Mouse (Mus musculus): Measurements from ENCODE around the gene Mblac1. TPM values are rescaled to one million over a fixed set of nuclear protein-coding genes. Genes with fewer than 3 reads are reported as not detected.

The Mblac1 gene
- polyA plus RNA-seq, 1 experiment: 7.4 TPM

DNA sequence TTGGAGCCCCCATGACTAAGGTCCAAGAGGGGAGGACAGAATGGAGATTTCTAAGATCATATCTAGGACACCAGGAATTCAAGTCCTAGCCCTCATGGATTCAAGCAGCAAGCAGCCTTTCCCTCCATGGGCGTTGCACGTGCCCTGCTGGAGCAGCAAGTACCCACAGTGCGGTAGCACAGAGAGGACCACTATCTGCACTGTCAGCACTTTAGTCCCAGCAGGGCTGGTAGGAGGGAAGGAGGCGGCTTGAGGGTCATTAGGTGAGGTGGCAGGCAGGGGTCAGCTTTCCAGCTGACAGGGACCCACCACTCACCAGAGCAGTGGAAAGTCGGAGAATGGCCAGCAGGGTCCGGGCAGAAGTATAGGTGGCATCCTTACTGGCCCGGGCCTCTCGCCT lies 28.5 kb upstream of the Mblac1 start:
- H3K27me3 ChIP-seq (ENCODE audit: control insufficient read depth, insufficient read depth, low read length): no peaks in the 10 kb centered on the region
- no peak for DNase-seq
- WGBS: 73% methylated on average over 8 of the region's 8 CpGs

DNA sequence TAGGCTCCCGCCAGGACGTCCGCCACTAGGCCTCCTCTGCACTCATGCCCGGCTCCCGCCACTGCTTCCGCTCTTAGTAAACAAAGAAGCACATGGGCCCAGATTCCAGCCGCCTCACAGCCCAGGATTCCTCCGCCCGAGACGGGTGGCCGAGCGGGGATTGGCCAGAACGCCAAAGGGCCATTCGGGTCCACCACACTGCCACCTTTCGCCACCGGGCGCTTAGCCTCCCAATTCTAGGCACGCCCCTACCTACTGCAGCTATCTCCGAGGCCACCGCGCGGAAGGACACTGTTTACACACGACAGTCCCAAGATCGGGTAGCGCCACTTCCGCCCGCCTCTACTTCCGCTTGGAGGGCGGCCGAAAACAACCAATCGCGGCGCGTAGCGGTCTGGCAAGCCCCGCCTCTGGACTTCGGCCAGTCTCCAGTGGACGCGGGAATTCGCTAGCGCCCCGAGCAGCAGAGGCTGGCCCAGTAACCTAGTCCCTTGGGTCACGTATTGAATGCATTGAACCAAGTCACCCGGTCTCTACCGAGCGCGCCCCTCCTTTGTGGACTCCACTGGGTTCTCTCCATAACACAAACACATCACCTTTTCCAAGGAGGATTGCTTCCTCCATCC lies 23.1 kb upstream of the Mblac1 start:
- under 1% methylated on average over 47 of the region's 47 CpGs for WGBS
- TF ChIP-seq POLR2A (IDR thresholded peaks at IDR 0.05; ENCODE audit: borderline replicate concordance, insufficient read depth, low read length) (peak; percentile 31; the same call in 1 of the 2 replicates), CTCF (IDR thresholded peaks at IDR 0.05; ENCODE audit: borderline replicate concordance, insufficient read depth, low read depth, low read length) (no peak)
- H3K4me3 ChIP-seq (replicated peaks; ENCODE audit: insufficient read depth, low read depth, low read length): peak overlapping the region; percentile 79

More for the DNA sequence above, 28.5 kb upstream of the Mblac1 start:
- Histone ChIP-seq H3K4me1 (ENCODE audit: control insufficient read depth, insufficient read depth, low read length) (0 out of 2 replicates have a peak, but pooled peaks cover 5% of the 10 kb centered on the region), H3K27ac (ENCODE audit: insufficient read depth, low read length) (no peak overlapping the region), H3K4me3 (replicated peaks; ENCODE audit: insufficient read depth, low read depth, low read length) (no peak overlapping the region)
- TF ChIP-seq CTCF (IDR thresholded peaks at IDR 0.05; ENCODE audit: borderline replicate concordance, insufficient read depth, low read depth, low read length) (no peak), POLR2A (IDR thresholded peaks at IDR 0.05; ENCODE audit: borderline replicate concordance, insufficient read depth, low read length) (no peak)

DNA sequence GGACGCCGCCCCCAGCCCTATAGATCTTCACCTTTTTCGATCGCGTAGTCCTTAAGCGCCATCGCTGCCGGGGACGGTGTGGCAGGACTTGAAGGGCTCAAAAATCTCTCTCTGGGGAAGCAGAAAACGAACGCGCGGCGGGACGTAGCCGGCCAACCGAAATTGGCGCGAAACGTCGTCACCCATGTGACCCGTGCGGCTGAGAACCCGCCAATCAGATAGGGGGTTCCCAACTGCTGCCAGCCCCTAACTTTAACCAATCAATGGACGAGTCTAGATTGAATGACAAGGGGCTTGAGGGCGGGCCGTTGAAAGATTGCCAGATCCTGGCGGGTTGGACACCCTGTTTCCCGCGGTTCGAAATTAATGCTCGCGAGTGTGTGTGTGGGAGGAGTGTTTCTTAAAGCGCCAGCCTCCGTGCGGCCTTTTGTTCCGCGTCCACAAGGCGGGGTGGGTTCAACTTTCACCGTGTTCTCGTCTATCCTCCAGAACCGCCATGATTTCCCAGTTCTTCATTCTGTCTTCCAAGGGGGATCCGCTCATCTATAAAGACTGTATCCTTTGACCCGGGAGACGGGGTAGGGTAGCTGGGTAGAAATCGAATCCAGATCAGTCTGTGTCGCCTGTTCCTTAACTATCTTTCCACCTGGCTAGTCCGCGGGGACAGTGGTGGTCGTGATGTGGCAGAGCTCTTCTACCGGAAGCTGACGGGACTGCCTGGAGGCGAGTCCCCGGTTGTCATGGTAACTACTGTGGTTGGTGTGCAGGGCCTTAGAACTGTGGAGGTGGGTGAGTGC lies 22.2 kb upstream of the Mblac1 start, which contains the start of the genes Ap4m1 and Mcm7:
Gene Ap4m1 (plus strand): TSS at position 308 of the 797 bp plus-strand sequence.
Gene Mcm7 (minus strand): TSS at position 728 of the 797 bp plus-strand sequence.
- H3K4me1 ChIP-seq (ENCODE audit: control insufficient read depth, insufficient read depth, low read length): no peaks in the 10 kb centered on the region; the same call in 1 of the 2 replicates
- TF ChIP-seq CTCF (IDR thresholded peaks at IDR 0.05; ENCODE audit: borderline replicate concordance, insufficient read depth, low read depth, low read length): no peak
- no peak; the same call in 1 of the 2 replicates for TF ChIP-seq POLR2A (IDR thresholded peaks at IDR 0.05; ENCODE audit: borderline replicate concordance, insufficient read depth, low read length)

More for the DNA sequence above, 23.1 kb upstream of the Mblac1 start:
- peak; percentile 97 to 98 for DNase-seq
- no peaks in the 10 kb centered on the region; the same call in 1 of the 2 replicates for H3K4me1 ChIP-seq (ENCODE audit: control insufficient read depth, insufficient read depth, low read length)
- H3K27me3 ChIP-seq (ENCODE audit: control insufficient read depth, insufficient read depth, low read length): no peaks in the 10 kb centered on the region
- no peak overlapping the region for H3K27ac ChIP-seq (ENCODE audit: insufficient read depth, low read length)

DNA sequence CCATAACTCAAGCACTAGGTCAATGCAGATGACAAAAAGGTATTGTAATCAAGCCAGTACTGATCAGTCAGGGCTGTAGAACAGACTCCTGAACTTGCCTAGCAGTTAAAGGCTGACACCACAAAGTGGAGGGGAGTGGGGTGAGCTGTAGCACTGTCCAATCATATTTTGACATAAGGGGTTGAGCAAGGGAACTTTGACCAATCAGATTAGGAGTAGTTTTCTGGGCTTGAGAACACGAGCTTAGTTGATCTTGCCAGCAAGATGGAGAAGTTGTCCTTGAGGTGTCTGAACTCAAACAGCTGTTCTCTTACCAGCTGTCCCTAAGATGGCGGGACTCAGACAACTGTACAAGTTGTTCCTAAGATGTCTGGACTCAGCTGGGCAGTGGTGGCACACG lies 20.9 kb upstream of the Mblac1 start:
- 71% methylated on average over 3 of the region's 3 CpGs for WGBS
- no peak for TF ChIP-seq POLR2A (IDR thresholded peaks at IDR 0.05; ENCODE audit: borderline replicate concordance, insufficient read depth, low read length)
- no peak for TF ChIP-seq CTCF (IDR thresholded peaks at IDR 0.05; ENCODE audit: borderline replicate concordance, insufficient read depth, low read depth, low read length)
- DNase-seq: no peak

More for the DNA sequence above, 22.2 kb upstream of the Mblac1 start, which contains the start of the genes Ap4m1 and Mcm7:
- Histone ChIP-seq H3K27me3 (ENCODE audit: control insufficient read depth, insufficient read depth, low read length) (no peaks in the 10 kb centered on the region), H3K4me3 (replicated peaks; ENCODE audit: insufficient read depth, low read depth, low read length) (peak within 1 kb of the TSS; percentile 79), H3K27ac (ENCODE audit: insufficient read depth, low read length) (peak within 1 kb of the TSS; percentile 22; the same call in 1 of the 2 replicates)
- WGBS: under 1% methylated on average over 54 of the region's 54 CpGs
- peak; percentile 99 for DNase-seq

DNA sequence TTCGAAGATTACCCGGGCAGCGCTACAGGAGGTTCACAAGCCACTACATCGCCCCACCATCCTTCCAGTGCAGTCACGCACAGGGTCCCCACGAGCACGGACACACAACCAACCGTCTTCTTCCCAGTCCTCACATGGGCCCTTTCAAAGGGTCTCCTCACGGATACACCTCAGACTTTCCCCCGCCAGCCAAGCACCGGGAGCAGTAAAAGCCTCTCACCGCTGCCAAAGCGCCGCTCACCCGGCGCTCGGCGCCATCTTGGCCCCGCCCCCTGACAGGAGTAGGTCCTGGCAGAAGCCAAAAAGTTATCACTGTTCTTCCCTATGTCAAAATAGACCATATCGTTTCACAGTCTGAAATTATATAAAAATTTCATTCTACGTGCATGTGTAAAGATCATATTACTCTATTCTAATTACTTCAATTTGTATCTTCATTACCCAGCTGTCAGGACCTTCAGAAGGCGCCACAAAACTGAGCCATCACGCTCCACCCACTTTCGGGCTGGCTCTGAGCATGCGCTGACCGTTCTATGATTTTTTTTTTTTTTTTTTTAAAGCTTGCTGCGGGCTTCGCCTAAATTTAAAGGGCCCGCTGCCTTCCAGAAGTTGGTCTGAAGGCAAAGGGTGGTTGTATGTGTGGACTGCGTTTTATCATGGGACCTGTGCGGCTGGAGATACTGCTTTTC lies 7.0 kb upstream of the Mblac1 start, which contains the start of the genes Taf6 and Cnpy4:
Gene Taf6 (minus strand): TSS at position 502 of the 689 bp plus-strand sequence.
Gene Cnpy4 (plus strand): TSS at position 536 of the 689 bp plus-strand sequence.
- TF ChIP-seq POLR2A (IDR thresholded peaks at IDR 0.05; ENCODE audit: borderline replicate concordance, insufficient read depth, low read length): peak; percentile 91
- TF ChIP-seq CTCF (IDR thresholded peaks at IDR 0.05; ENCODE audit: borderline replicate concordance, insufficient read depth, low read depth, low read length): no peak
- peak within 1 kb of the TSS; percentile 98 for H3K4me3 ChIP-seq (replicated peaks; ENCODE audit: insufficient read depth, low read depth, low read length)
- no peaks in the 10 kb centered on the region for H3K4me1 ChIP-seq (ENCODE audit: control insufficient read depth, insufficient read depth, low read length)
- no peaks in the 10 kb centered on the region for H3K27me3 ChIP-seq (ENCODE audit: control insufficient read depth, insufficient read depth, low read length)
- H3K27ac ChIP-seq (ENCODE audit: insufficient read depth, low read length): peak within 1 kb of the TSS; percentile 74
- peak; percentile 87 to 90 for DNase-seq
- WGBS: under 1% methylated on average over 31 of the region's 31 CpGs

More for the DNA sequence above, 20.9 kb upstream of the Mblac1 start:
- H3K4me3 ChIP-seq (replicated peaks; ENCODE audit: insufficient read depth, low read depth, low read length): no peak overlapping the region
- H3K27me3 ChIP-seq (ENCODE audit: control insufficient read depth, insufficient read depth, low read length): no peaks in the 10 kb centered on the region
- H3K27ac ChIP-seq (ENCODE audit: insufficient read depth, low read length): no peak overlapping the region
- H3K4me1 ChIP-seq (ENCODE audit: control insufficient read depth, insufficient read depth, low read length): no peaks in the 10 kb centered on the region; the same call in 1 of the 2 replicates

DNA sequence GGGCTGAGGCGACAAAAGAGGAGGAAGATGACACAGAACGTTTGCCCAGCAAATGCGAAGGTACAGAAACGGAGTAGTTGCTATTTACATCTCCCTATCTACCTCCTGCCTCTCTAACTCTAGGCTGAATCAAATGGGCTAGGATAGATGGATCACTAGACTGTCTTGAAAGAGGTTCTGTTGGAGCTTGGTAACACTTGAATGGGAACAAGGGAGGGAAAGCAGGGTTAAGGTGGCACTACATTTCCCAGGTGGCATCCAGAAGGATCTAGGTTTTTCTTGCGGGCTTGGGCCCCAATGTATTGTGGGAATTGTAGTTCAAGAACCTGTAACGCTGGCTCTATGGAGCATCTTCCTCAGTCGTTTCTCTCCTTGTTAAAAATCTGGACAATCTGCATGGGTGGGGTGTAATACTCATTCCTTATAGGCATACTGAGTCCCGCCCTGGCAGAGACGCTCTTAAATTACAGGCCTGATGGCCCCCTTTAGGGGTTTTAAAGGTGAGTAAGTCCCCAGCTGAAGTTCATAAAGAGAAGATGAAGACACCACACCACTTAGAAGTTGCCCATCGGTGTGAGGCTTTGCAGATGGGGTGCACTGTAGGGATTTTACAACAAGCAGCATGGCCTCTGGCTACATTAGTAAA lies 6.3 kb upstream of the Mblac1 start:
- Histone ChIP-seq H3K4me1 (ENCODE audit: control insufficient read depth, insufficient read depth, low read length) (no peaks in the 10 kb centered on the region), H3K4me3 (replicated peaks; ENCODE audit: insufficient read depth, low read depth, low read length) (peak overlapping the region; percentile 98), H3K27ac (ENCODE audit: insufficient read depth, low read length) (peak overlapping the region; percentile 74), H3K27me3 (ENCODE audit: control insufficient read depth, insufficient read depth, low read length) (no peaks in the 10 kb centered on the region)
- peak; percentile 76 to 88 for DNase-seq
- no peak for TF ChIP-seq POLR2A (IDR thresholded peaks at IDR 0.05; ENCODE audit: borderline replicate concordance, insufficient read depth, low read length)
- TF ChIP-seq CTCF (IDR thresholded peaks at IDR 0.05; ENCODE audit: borderline replicate concordance, insufficient read depth, low read depth, low read length): no peak
- 0% methylated on average over 10 of the region's 10 CpGs for WGBS

Data from cerebellum, adult 2 months (tissue).